Mouse (Mus musculus) olfactory bulb, adult 2 months (tissue): ENCODE measurements around the gene Zswim1. TPM values are rescaled to one million over a fixed set of nuclear protein-coding genes. Genes with fewer than 3 reads are reported as not detected.

Experiments used
- H3K27ac ChIP-seq: fragments of 200-500 bp; 2 replicates; pipeline ENCODE4 v1.5.1; 2012; ENCODE audit warnings: low read depth, low read length; ENCODE audit not compliant: insufficient read depth
- H3K4me1 ChIP-seq: fragments of 200-500 bp; 2 replicates; pipeline ENCODE4 v1.6.1; 2012; ENCODE audit warnings: low read length; ENCODE audit not compliant: control insufficient read depth, insufficient read depth
- H3K4me3 ChIP-seq: fragments of 200-500 bp; 2 replicates; pipeline ENCODE4 v1.5.1; 2012; ENCODE audit warnings: mild to moderate bottlenecking, low read depth, low read length, moderate library complexity; ENCODE audit not compliant: insufficient read depth
- CTCF ChIP-seq: fragments of 200-500 bp; IDR thresholded peaks from 2 replicates; pipeline ENCODE4 v1.5.1; 2012; ENCODE audit warnings: low read depth, mild to moderate bottlenecking, low read length, moderate library complexity; ENCODE audit not compliant: insufficient read depth
- POLR2A ChIP-seq: fragments of 200-500 bp; IDR thresholded peaks from 2 replicates; pipeline ENCODE4 v1.6.1; 2012; ENCODE audit warnings: mild to moderate bottlenecking, low read depth, low read length, moderate library complexity; ENCODE audit not compliant: insufficient read depth
- WGBS: fragments of 180-500 bp; shearing (Covaris S2); methylation state at CpG from one replicate; pipeline ENCODE4 v1.1.7; 2018; 5-methylcytosine and 5-hydroxymethylcytosine counted together
- polyA plus RNA-seq: library from polyadenylated mRNA; stranded (reverse); fragments of >200 nt; gene quantifications from 2 replicates; pipeline ENCODE4 v1.2.4, GENCODE M21; 2012; ENCODE audit warnings: low replicate concordance; ENCODE audit not compliant: missing spikeins, insufficient read depth, insufficient read length

Zswim1 gene
- not detected in 2 replicates for polyA plus RNA-seq

DNA sequence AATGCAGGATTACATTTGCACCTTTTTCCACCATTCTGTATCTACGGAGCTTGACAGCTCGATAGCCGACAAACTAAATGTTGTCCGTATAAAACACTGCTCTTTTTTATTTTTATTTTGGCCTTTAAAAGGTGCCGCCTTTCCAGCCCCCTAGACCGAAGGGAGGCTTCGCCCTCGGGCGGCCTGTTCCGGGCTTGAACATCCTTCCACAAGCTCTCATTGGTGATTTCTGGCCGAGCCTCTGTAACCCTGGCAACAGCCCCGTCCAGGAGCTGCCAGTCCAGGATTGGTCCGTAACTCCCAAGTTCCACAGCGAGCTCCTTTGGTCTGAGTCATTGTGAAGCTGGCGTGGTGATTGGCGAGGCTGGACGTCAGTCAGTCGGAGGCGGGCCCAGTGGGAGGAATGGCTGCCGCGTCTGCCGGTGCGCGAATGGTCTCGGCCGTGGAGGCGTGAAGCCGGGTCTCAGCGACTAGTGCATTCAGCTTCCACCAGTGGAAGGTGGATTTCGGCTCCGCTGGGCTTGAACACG lies at the start of gene Zswim1:
Zswim1 (plus strand) TSS at position 51 of the 530 bp plus-strand sequence.
- H3K27ac ChIP-seq: peak within 1 kb of the TSS; percentile 40
- WGBS: under 1% methylated on average over 32 of the region's 32 CpGs
- H3K4me3 ChIP-seq: peak within 1 kb of the TSS; percentile 55
- TF ChIP-seq POLR2A: peak; percentile 66; the same call in 1 of the 2 replicates
- no peak for TF ChIP-seq CTCF
- peaks cover 25% of the 10 kb centered on the region for H3K4me1 ChIP-seq

- Histone ChIP-seq H3K27ac (no peak overlapping the region), H3K4me1 (peaks cover 3% of the 10 kb centered on the region; the same call in 1 of the 2 replicates), H3K4me3 (no peak overlapping the region)
- 83% methylated on average over 14 of the region's 14 CpGs for WGBS
- TF ChIP-seq CTCF (no peak), POLR2A (no peak)
These were observed 49.1 kb upstream of the Zswim1 start for GRCm38 (mm10) chr2:164773229-164773988.

GRCm38 (mm10) chr2:164773989-164774364 lies 48.5 kb upstream of the Zswim1 start:
- WGBS: 86% methylated on average over 5 of the region's 5 CpGs
- Histone ChIP-seq H3K4me3 (no peak overlapping the region), H3K27ac (no peak overlapping the region), H3K4me1 (peaks cover 6% of the 10 kb centered on the region; the same call in 1 of the 2 replicates)
- TF ChIP-seq CTCF (no peak), POLR2A (no peak)

- WGBS: 94% methylated on average over 6 of the region's 6 CpGs
- TF ChIP-seq CTCF: no peak
- no peak for TF ChIP-seq POLR2A
- Histone ChIP-seq H3K4me1 (0 out of 2 replicates have a peak, but pooled peaks cover 5% of the 10 kb centered on the region), H3K4me3 (no peak overlapping the region), H3K27ac (no peak overlapping the region)
These were observed 46.4 kb upstream of the Zswim1 start for GRCm38 (mm10) chr2:164776130-164776529.

GRCm38 (mm10) chr2:164776801-164777200 lies 45.7 kb upstream of the Zswim1 start:
- Histone ChIP-seq H3K27ac (no peak overlapping the region), H3K4me1 (0 out of 2 replicates have a peak, but pooled peaks cover 5% of the 10 kb centered on the region), H3K4me3 (no peak overlapping the region)
- 76% methylated on average over 17 of the region's 17 CpGs for WGBS
- TF ChIP-seq POLR2A (no peak), CTCF (no peak)

DNA sequence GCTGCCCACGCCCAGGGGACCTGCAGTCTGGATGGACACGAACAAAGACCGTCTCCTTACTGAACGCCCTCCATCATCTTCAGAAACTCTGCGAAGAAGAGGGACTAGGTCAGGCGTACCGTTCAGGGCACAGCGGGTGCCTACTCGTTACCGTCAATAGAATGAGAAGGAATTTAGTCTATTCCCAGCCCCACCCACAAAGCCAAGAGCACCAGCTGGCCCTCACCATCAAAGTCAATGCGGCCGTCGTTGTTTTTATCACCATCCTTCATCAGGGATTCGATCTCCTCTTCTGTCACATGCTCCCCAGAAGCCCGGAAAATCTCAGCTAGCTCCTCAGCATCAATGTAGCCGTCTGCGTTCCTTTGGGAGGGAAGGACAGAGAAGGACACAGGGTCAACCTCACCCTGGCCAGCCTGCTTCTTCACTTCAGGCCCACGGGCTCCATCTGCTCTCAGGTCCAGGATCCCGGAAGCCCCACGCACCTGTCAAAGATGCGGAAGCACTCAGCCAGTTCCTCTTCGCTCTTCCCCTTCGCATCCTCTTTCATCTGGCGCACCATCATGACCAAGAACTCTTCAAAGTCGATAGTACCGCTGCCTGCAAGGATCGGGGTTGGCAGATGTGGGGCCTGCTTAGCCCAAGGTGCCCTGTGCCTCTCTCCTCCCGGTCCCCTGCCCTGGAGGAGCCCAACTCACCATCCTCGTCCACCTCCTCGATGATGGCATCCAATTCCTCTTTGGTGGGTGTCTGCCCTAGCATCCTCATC lies 45.1 kb upstream of the Zswim1 start:
- TF ChIP-seq POLR2A (no peak), CTCF (no peak)
- 83% methylated on average over 30 of the region's 30 CpGs for WGBS
- Histone ChIP-seq H3K4me1 (0 out of 2 replicates have a peak, but pooled peaks cover 5% of the 10 kb centered on the region), H3K4me3 (no peak overlapping the region), H3K27ac (no peak overlapping the region)

DNA sequence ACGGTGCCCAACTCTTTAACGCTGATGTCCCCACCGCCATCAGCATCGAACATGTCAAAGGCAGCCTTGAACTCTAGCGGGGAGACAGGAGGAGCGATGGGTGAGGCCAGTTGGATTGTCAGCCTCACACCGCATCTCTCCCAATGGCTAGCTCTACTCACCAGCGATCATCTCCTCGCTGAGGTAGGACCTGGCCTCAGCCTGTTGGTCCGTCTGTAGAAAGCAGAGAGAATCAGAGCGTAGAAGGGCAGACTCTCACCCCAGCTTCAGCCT lies 44.5 kb upstream of the Zswim1 start:
- H3K4me3 ChIP-seq: no peak overlapping the region
- WGBS: 94% methylated on average over 11 of the region's 11 CpGs
- H3K4me1 ChIP-seq: 0 out of 2 replicates have a peak, but pooled peaks cover 5% of the 10 kb centered on the region
- H3K27ac ChIP-seq: no peak overlapping the region
- TF ChIP-seq CTCF: no peak
- TF ChIP-seq POLR2A: no peak

- Histone ChIP-seq H3K4me3 (no peak overlapping the region), H3K4me1 (0 out of 2 replicates have a peak, but pooled peaks cover 5% of the 10 kb centered on the region), H3K27ac (no peak overlapping the region)
- TF ChIP-seq POLR2A (no peak), CTCF (no peak)
- WGBS: 63% methylated on average over 7 of the region's 7 CpGs
These were observed 43.7 kb upstream of the Zswim1 start for GRCm38 (mm10) chr2:164778809-164779208.
